Mouse (Mus musculus) kidney, embryonic 15.5 days (tissue): ENCODE measurements around the gene Epha4. TPM values are rescaled to one million over a fixed set of nuclear protein-coding genes. Genes with fewer than 3 reads are reported as not detected.

ENCODE experiments used
- ATAC-seq: fragments of 200-750 bp; cut with Nextera tagmentation; replicated peaks from 2 replicates; pipeline ENCODE4 v1.8.0; 2017; ENCODE audit warnings: moderate TSS enrichment; ENCODE audit not compliant: low FRiP score
- H3K27ac ChIP-seq: fragments of 300-500 bp; sonication (generic); 2 replicates; pipeline ENCODE4 v1.5.1; 2015; ENCODE audit warnings: mild to moderate bottlenecking, inconsistent platforms
- H3K27me3 ChIP-seq: fragments of 300-500 bp; sonication (generic); 2 replicates; pipeline ENCODE4 v1.6.1; 2015; ENCODE audit warnings: inconsistent platforms
- H3K36me3 ChIP-seq: fragments of 300-500 bp; sonication (generic); 2 replicates; pipeline ENCODE4 v1.6.1; 2015; ENCODE audit warnings: inconsistent platforms
- H3K4me1 ChIP-seq: fragments of 300-500 bp; sonication (generic); 2 replicates; pipeline ENCODE4 v1.6.1; 2015; ENCODE audit warnings: inconsistent platforms
- H3K4me2 ChIP-seq: fragments of 300-500 bp; sonication (generic); 2 replicates; pipeline ENCODE4 v1.6.1; 2015; ENCODE audit warnings: moderate library complexity, mild to moderate bottlenecking, inconsistent platforms
- H3K4me3 ChIP-seq: fragments of 300-500 bp; sonication (generic); replicated peaks from 2 replicates; pipeline ENCODE4 v1.5.1; 2015; ENCODE audit warnings: mild to moderate bottlenecking, inconsistent platforms
- H3K9ac ChIP-seq: fragments of 300-500 bp; sonication (generic); 2 replicates; pipeline ENCODE4 v1.6.1; 2015; ENCODE audit warnings: mild to moderate bottlenecking, inconsistent platforms
- H3K9me3 ChIP-seq: fragments of 300-500 bp; sonication (generic); replicated peaks from 2 replicates; pipeline ENCODE4 v1.6.1; 2016; ENCODE audit warnings: inconsistent platforms
- WGBS: fragments of 180-500 bp; shearing (Covaris S2); methylation state at CpG from one replicate; pipeline ENCODE4 v1.1.7; 2015; ENCODE audit warnings: mixed read lengths; 5-methylcytosine and 5-hydroxymethylcytosine counted together
- polyA plus RNA-seq: library from polyadenylated mRNA; unstranded; fragments of >200 nt; fragmentation: Nextera tagmentation; extraction: Ambion mirVana; gene quantifications from 2 replicates; pipeline ENCODE4 v1.2.1, GENCODE M21; 2015

Gene Epha4
- 17.2 and 18.2 TPM in 2 replicates for polyA plus RNA-seq

DNA sequence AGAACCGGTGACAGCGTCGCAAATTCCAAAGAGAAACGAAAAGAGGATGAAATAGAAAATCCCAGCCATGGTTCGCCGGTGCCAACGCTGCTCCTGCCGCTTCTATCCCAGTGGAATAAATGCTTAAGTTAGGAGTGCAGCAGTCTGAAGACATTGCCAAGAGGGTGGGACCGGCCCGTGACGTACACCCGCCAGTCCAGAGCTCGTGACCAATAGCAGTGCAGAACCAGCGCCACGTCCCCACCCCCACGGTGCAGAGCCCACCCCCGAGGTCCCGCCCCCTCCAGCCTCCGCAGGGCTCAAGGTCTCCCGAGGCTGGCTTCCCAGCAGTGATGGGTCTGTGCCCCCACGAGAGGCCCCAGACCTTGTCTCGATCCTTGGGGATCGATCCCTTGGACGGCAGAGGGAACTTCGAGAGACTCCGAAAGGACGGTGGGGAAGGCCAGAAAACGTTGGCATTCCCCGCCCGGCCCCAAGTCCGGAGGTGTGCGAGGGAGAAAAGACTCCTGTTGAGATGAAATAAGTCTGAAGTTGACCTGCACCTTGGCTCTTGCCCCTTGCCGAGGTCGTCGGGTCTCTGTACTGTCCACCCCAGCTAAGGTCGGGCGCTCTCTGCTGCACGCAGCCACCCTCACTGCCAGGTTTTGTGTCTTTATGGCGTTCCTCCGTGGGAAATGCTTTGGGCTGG lies at the start of gene Epha4:
Epha4 (minus strand) TSS at position 126 of the 688 bp plus-strand sequence.
- Histone ChIP-seq H3K4me2 (peak within 1 kb of the TSS; percentile 98), H3K36me3 (0 out of 2 replicates have a peak, but pooled peaks cover under 1% of the 10 kb centered on the region), H3K27ac (peak within 1 kb of the TSS; percentile 78), H3K4me1 (peaks cover 46% of the 10 kb centered on the region), H3K27me3 (peaks cover 10% of the 10 kb centered on the region; the same call in 1 of the 2 replicates), H3K4me3 (peak within 1 kb of the TSS; percentile 73), H3K9me3 (no peaks in the 10 kb centered on the region), H3K9ac (peak within 1 kb of the TSS; percentile 70)
- ATAC-seq, result peak; percentile 95
- WGBS, result under 1% methylated on average over 40 of the region's 40 CpGs

GRCm38 (mm10) chr1:77556199-77556598 lies 41.3 kb upstream of the Epha4 start:
- Histone ChIP-seq H3K4me3 (no peak overlapping the region), H3K36me3 (no peaks in the 10 kb centered on the region), H3K27me3 (no peaks in the 10 kb centered on the region), H3K9ac (no peak overlapping the region), H3K27ac (no peak overlapping the region), H3K4me1 (no peaks in the 10 kb centered on the region), H3K9me3 (no peaks in the 10 kb centered on the region), H3K4me2 (no peak overlapping the region)
- 81% methylated on average over 3 of the region's 3 CpGs for WGBS
- no peak for ATAC-seq

- no peaks in the 10 kb centered on the region for H3K4me1 ChIP-seq
- H3K9ac ChIP-seq, result no peak overlapping the region
- no peaks in the 10 kb centered on the region for H3K9me3 ChIP-seq
- H3K27me3 ChIP-seq, result no peaks in the 10 kb centered on the region
- H3K36me3 ChIP-seq, result no peaks in the 10 kb centered on the region
- H3K27ac ChIP-seq, result no peak overlapping the region
- H3K4me2 ChIP-seq, result no peak overlapping the region
- H3K4me3 ChIP-seq, result no peak overlapping the region
- 94% methylated on average over 7 of the region's 7 CpGs for WGBS
- no peak for ATAC-seq
These were observed 37.0 kb upstream of the Epha4 start for GRCm38 (mm10) chr1:77551927-77552326.

- no peak overlapping the region for H3K4me3 ChIP-seq
- WGBS, result 77% methylated on average over 6 of the region's 6 CpGs
- ATAC-seq, result no peak
- H3K4me1 ChIP-seq, result no peaks in the 10 kb centered on the region
- no peaks in the 10 kb centered on the region for H3K36me3 ChIP-seq
- H3K4me2 ChIP-seq, result no peak overlapping the region
- no peak overlapping the region for H3K9ac ChIP-seq
- H3K27me3 ChIP-seq, result no peaks in the 10 kb centered on the region
- H3K9me3 ChIP-seq, result no peaks in the 10 kb centered on the region
- H3K27ac ChIP-seq, result no peak overlapping the region
These were observed 30.8 kb upstream of the Epha4 start for GRCm38 (mm10) chr1:77545722-77546121.

- no peak for ATAC-seq
These were observed 30.1 kb upstream of the Epha4 start for GRCm38 (mm10) chr1:77545035-77545434.

GRCm38 (mm10) chr1:77544279-77544678 lies 29.4 kb upstream of the Epha4 start:
- Histone ChIP-seq H3K27ac (no peak overlapping the region), H3K4me1 (no peaks in the 10 kb centered on the region), H3K36me3 (no peaks in the 10 kb centered on the region), H3K9me3 (no peaks in the 10 kb centered on the region), H3K4me2 (no peak overlapping the region), H3K9ac (no peak overlapping the region), H3K27me3 (no peaks in the 10 kb centered on the region), H3K4me3 (no peak overlapping the region)
- ATAC-seq, result no peak
- 40% methylated on average over 3 of the region's 3 CpGs for WGBS

More at GRCm38 (mm10) chr1:77545035-77545434, 30.1 kb upstream of the Epha4 start:
- no peaks in the 10 kb centered on the region for H3K4me1 ChIP-seq
- no peak overlapping the region for H3K9ac ChIP-seq
- no peaks in the 10 kb centered on the region for H3K27me3 ChIP-seq
- no peaks in the 10 kb centered on the region for H3K36me3 ChIP-seq
- H3K27ac ChIP-seq, result no peak overlapping the region
- WGBS, result 84% methylated on average over 1 of the region's 1 CpGs
- no peak overlapping the region for H3K4me2 ChIP-seq
- H3K9me3 ChIP-seq, result no peaks in the 10 kb centered on the region
- no peak overlapping the region for H3K4me3 ChIP-seq

GRCm38 (mm10) chr1:77539945-77540344 lies 25.1 kb upstream of the Epha4 start:
- no peak overlapping the region for H3K27ac ChIP-seq
- no peak overlapping the region for H3K4me2 ChIP-seq
- no peaks in the 10 kb centered on the region for H3K27me3 ChIP-seq
- H3K4me1 ChIP-seq, result no peaks in the 10 kb centered on the region
- WGBS, result 79% methylated on average over 12 of the region's 12 CpGs
- no peak overlapping the region for H3K4me3 ChIP-seq
- no peaks in the 10 kb centered on the region for H3K9me3 ChIP-seq
- no peak for ATAC-seq
- no peak overlapping the region for H3K9ac ChIP-seq
- no peaks in the 10 kb centered on the region for H3K36me3 ChIP-seq

GRCm38 (mm10) chr1:77538559-77538958 lies 23.7 kb upstream of the Epha4 start:
- Histone ChIP-seq H3K4me3 (no peak overlapping the region), H3K9me3 (no peaks in the 10 kb centered on the region), H3K4me2 (no peak overlapping the region), H3K9ac (no peak overlapping the region), H3K27me3 (no peaks in the 10 kb centered on the region), H3K4me1 (no peaks in the 10 kb centered on the region), H3K27ac (no peak overlapping the region), H3K36me3 (no peaks in the 10 kb centered on the region)
- ATAC-seq, result no peak
- 69% methylated on average over 2 of the region's 2 CpGs for WGBS

- 68% methylated on average over 5 of the region's 5 CpGs for WGBS
- H3K9me3 ChIP-seq, result no peaks in the 10 kb centered on the region
- no peaks in the 10 kb centered on the region for H3K36me3 ChIP-seq
- no peak overlapping the region for H3K4me3 ChIP-seq
- no peaks in the 10 kb centered on the region for H3K4me1 ChIP-seq
- H3K27me3 ChIP-seq, result no peaks in the 10 kb centered on the region
- H3K27ac ChIP-seq, result no peak overlapping the region
- no peak overlapping the region for H3K4me2 ChIP-seq
- H3K9ac ChIP-seq, result no peak overlapping the region
- ATAC-seq, result no peak
These were observed 21.0 kb upstream of the Epha4 start for GRCm38 (mm10) chr1:77535905-77536304.

GRCm38 (mm10) chr1:77532576-77533183 lies 17.8 kb upstream of the Epha4 start:
- Histone ChIP-seq H3K4me2 (no peak overlapping the region), H3K27me3 (no peaks in the 10 kb centered on the region), H3K27ac (no peak overlapping the region), H3K4me1 (no peaks in the 10 kb centered on the region), H3K9ac (no peak overlapping the region), H3K9me3 (no peaks in the 10 kb centered on the region), H3K36me3 (no peaks in the 10 kb centered on the region), H3K4me3 (no peak overlapping the region)
- ATAC-seq, result no peak
- 33% methylated on average over 6 of the region's 6 CpGs for WGBS

GRCm38 (mm10) chr1:77531934-77532575 lies 17.2 kb upstream of the Epha4 start:
- no peak for ATAC-seq
- no peak overlapping the region for H3K4me3 ChIP-seq
- H3K36me3 ChIP-seq, result no peaks in the 10 kb centered on the region
- no peaks in the 10 kb centered on the region for H3K27me3 ChIP-seq
- H3K4me2 ChIP-seq, result no peak overlapping the region
- no peaks in the 10 kb centered on the region for H3K4me1 ChIP-seq
- WGBS, result 55% methylated on average over 5 of the region's 5 CpGs
- H3K9ac ChIP-seq, result no peak overlapping the region
- no peak overlapping the region for H3K27ac ChIP-seq
- H3K9me3 ChIP-seq, result no peaks in the 10 kb centered on the region

DNA sequence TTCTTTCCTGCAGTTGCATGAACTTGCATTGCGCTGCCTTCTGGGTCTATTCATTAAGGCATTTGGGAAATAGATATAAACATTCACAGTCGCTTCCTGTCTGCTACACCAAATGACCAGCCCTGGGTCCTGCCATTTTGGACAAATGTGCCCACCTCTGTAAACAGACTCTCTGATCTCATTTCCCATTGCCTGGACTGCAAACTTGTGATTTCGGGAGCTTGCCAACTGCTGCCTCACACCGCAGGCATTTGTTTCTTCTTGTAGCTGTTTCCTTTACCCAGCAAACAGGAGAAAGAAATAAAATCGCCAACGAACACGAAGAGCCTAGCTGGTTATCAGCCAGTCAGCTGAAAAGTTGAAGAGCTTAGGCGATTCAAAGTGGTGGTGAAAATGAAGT lies 10.2 kb upstream of the Epha4 start:
- Histone ChIP-seq H3K9ac (no peak overlapping the region), H3K36me3 (no peaks in the 10 kb centered on the region), H3K4me1 (peaks cover 9% of the 10 kb centered on the region; the same call in 1 of the 2 replicates), H3K4me3 (no peak overlapping the region), H3K4me2 (no peak overlapping the region), H3K27ac (no peak overlapping the region), H3K9me3 (no peaks in the 10 kb centered on the region), H3K27me3 (0 out of 2 replicates have a peak, but pooled peaks cover 4% of the 10 kb centered on the region)
- 72% methylated on average over 8 of the region's 8 CpGs for WGBS
- no peak for ATAC-seq
